8 mouse cellular contexts compared by ENCODE assay signal in genomic region chr5:24822231-24822630, GRCm38 (mm10). TPM values are rescaled to one million over a fixed set of nuclear protein-coding genes. Genes with fewer than 3 reads are reported as not detected.
A peak's percentile ranks its signal among the peaks of the same experiment; 100 is the strongest.
DNase-seq lines count a peak whose midpoint lies in the region; ATAC-seq and TF ChIP-seq lines count a peak whose summit lies in the region.
"Not testable (repeated sequence)": the region's sequence is repeated elsewhere in the genome, so short reads cannot be mapped to it uniquely, and the experiment has no call there.

No protein-coding gene starts in this region.

- intact Hi-C loops in gastrocnemius, adult 2 months (cut with DNase I), result not testable (repeated sequence)

- not testable (repeated sequence) for ATAC-seq in lung, postnatal 0 days; midbrain, embryonic 11.5 days (ENCODE audit: low FRiP score)

- H3K4me3 ChIP-seq in embryonic fibroblast, embryonic 13.5 days (ENCODE audit: insufficient read depth, low read length); gastrocnemius, adult 2 months; lung, postnatal 0 days (ENCODE audit: low read depth, low read length); midbrain, embryonic 11.5 days (ENCODE audit: low read depth, low read length); myocyte: not testable (repeated sequence)

- not testable (repeated sequence) for H3K4me2 ChIP-seq in lung, postnatal 0 days (replicated peaks; ENCODE audit: low read depth, low read length); midbrain, embryonic 11.5 days
- H3K4me2 ChIP-seq in myocyte (ENCODE audit: low read depth), result peak overlapping the region; percentile 35

- peaks cover 31% of the 10 kb centered on the region for H3K4me1 ChIP-seq in embryonic fibroblast, embryonic 13.5 days (ENCODE audit: control insufficient read depth, insufficient read depth, low read length)
- peaks cover 15% of the 10 kb centered on the region; the same call in 1 of the 2 replicates for H3K4me1 ChIP-seq in lung, postnatal 0 days (ENCODE audit: insufficient read depth, low read depth, low read length)
- not testable (repeated sequence) for H3K4me1 ChIP-seq in midbrain, embryonic 11.5 days (ENCODE audit: control insufficient read depth, insufficient read depth, low read length)

- not testable (repeated sequence) for H3K27me3 ChIP-seq in lung, postnatal 0 days (replicated peaks; ENCODE audit: insufficient read depth, low read length); midbrain, embryonic 11.5 days (ENCODE audit: control insufficient read depth, insufficient read depth, low read length); myocyte (ENCODE audit: control insufficient read depth, insufficient read depth, insufficient read length)

- H3ac ChIP-seq in myocyte (ENCODE audit: control insufficient read depth, insufficient read length), result not testable (repeated sequence)

- not testable (repeated sequence) for H3K36me3 ChIP-seq in lung, postnatal 0 days (ENCODE audit: insufficient read depth, low read length); midbrain, embryonic 11.5 days (ENCODE audit: control insufficient read depth, insufficient read depth, low read length); myocyte (ENCODE audit: control insufficient read depth, insufficient read depth)

- H3K79me2 ChIP-seq in myocyte (ENCODE audit: control insufficient read depth, insufficient read depth), result peaks cover 99% of the 10 kb centered on the region

- not testable (repeated sequence) for TF ChIP-seq POLR2A in embryonic fibroblast, embryonic 13.5 days (IDR thresholded peaks at IDR 0.05; ENCODE audit: low read depth, low read length); myocyte (IDR thresholded peaks at IDR 0.05; ENCODE audit: insufficient read length, low read depth)

- DNase-seq in NIH3T3 (ENCODE audit: low read depth), result peak; percentile 48
- DNase-seq in fibroblast of lung, adult 2 months (ENCODE audit: low read depth), result peak; percentile 65
- DNase-seq in gastrocnemius, adult 2 months, result not testable (repeated sequence)
- peak; percentile 25 for DNase-seq in heart, adult 11 months
- peak; percentile 21 for DNase-seq in lung, postnatal 0 days (ENCODE audit: low spot score)
- peak; percentile 57 for DNase-seq in midbrain, embryonic 11.5 days (ENCODE audit: low spot score, missing footprints)

- 0 out of 2 replicates have a peak overlapping the region, but pooled peaks have one; percentile 19 for H3K27ac ChIP-seq in embryonic fibroblast, embryonic 13.5 days (ENCODE audit: insufficient read depth, low read length)
- 0 out of 2 replicates have a peak overlapping the region, but pooled peaks have one; percentile 40 for H3K27ac ChIP-seq in gastrocnemius, adult 2 months
- not testable (repeated sequence) for H3K27ac ChIP-seq in lung, postnatal 0 days (ENCODE audit: low read length); midbrain, embryonic 11.5 days (ENCODE audit: low read depth, low read length)

- not testable (repeated sequence) for H3K9me3 ChIP-seq in lung, postnatal 0 days (ENCODE audit: low read length); midbrain, embryonic 11.5 days (ENCODE audit: control insufficient read depth, low read length)

- TF ChIP-seq EP300 in lung, postnatal 0 days (IDR thresholded peaks at IDR 0.05), result not testable (repeated sequence)

- TF ChIP-seq CTCF in embryonic fibroblast, embryonic 13.5 days (IDR thresholded peaks at IDR 0.05; ENCODE audit: borderline replicate concordance, insufficient read depth, low read length); gastrocnemius, adult 2 months (IDR thresholded peaks at IDR 0.05); lung, postnatal 0 days (IDR thresholded peaks at IDR 0.05): not testable (repeated sequence)

- 74% methylated on average over 3 of the region's 3 CpGs for WGBS in lung, postnatal 0 days
- WGBS in midbrain, embryonic 11.5 days, result 92% methylated on average over 3 of the region's 3 CpGs

- H3K9ac ChIP-seq in lung, postnatal 0 days (replicated peaks; ENCODE audit: low read depth); midbrain, embryonic 11.5 days (ENCODE audit: low read length): not testable (repeated sequence)

RNA-seq across cellular contexts. Expression of gene Rheb, which starts 20.2 kb away (rescaled TPM):
- 147 and 150 TPM in 2 replicates for polyA plus RNA-seq in embryonic fibroblast, embryonic 13.5 days (2011; ENCODE audit: insufficient read length, low read depth, missing spikeins)
- 10 to 100 TPM; 64.1 to 71.9 TPM for total RNA-seq in gastrocnemius, adult 2 months (2021)
- polyA plus RNA-seq in lung, postnatal 0 days (2015; fragmentation: Nextera tagmentation; extraction: Ambion mirVana), result 180 and 189 TPM in 2 replicates
- polyA plus RNA-seq in midbrain, embryonic 11.5 days (2014; fragmentation: Nextera tagmentation; extraction: Ambion mirVana), result 207 and 224 TPM in 2 replicates
- polyA plus RNA-seq in myocyte (2012; fragmentation: generic; extraction: Trizol), result 64.4 TPM
